Mouse (Mus musculus): ENCODE results near the gene Tec.

The Tec gene

DNA sequence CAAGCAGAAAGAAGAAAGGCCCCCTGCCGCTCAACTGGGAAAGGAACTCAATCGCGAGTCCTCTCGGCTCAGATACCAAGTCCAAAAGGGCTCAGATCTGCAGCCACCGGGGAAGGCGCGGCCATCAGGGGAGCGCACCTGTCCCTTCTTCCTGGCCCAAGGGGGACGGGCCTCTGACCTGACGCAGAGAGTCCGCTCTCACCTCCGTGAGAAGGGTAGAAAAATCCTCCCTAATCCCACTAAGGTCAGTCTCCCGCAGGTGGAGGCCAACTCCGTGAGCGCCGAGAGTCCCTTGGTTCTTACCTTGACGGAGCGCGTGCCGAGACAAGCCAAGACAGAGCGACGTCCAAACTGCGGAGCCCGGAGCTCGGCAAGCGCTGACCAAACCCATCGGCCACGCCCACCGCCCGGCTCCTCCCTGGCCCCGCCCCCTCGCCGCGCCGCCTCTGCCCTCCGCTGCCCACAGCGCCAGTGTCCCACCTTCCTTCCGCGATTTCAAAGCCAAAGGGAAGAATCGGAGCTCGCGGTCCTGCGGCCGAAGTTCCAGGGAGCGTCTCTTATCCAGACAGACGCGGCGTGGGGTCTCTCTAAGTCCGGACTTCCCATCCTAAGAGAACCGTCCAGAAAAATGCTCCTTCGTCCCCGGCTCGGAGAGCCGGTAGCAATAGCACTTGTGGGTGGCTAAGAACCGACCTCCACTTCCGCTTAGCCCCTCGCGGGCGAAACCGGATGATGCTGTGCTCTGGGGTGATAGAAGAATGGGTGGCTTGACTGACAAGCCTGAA is at the start of gene Tec:
Gene Tec (minus strand): TSS at position 393 of the 785 bp plus-strand sequence.
- peak; percentile 64 for DNase-seq (ENCODE audit: low read depth, low spot score)

DNA sequence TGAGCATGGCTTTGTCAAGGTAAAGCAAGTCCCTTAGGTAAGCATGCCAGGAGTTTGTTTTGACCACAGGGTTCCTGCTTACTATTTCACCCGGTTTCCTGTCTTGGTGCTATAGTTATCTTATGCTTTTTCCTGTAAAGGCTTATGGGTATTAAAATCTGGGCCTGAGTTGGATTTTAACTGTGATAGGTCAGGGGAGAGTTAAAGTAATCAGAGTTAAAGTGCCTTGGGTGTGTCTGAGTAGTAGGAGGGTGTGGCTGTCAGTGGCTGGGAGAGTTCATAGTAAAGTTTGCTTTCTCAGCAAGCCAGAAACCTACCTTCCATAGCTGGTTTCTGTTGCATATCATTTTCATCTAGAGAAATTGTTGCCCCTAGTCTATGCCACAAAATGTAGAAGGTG is 48.6 kb upstream of the Tec start:
- DNase-seq (ENCODE audit: low read depth, low spot score): no peak

DNA sequence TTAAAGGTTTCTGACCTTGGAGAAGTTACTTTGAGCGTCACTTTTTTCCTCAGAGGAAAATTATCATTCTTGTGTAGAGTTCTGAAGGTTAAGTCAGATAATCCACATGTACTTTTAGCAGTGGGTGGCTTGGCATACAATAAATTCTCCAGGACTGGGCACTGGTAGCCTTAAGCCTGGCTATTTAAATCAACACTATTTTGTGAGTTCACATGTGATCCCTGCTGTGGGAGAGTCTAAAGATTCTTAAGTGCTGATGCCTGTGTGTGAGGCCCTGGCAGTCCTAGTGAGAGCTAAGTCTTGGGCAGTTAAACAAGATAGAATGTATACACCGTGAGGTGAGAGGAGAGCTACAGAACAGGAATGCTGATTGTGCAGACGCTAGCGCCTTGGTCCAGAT is 47.8 kb upstream of the Tec start:
- peak; percentile 38 for DNase-seq (ENCODE audit: low read depth, low spot score)

DNA sequence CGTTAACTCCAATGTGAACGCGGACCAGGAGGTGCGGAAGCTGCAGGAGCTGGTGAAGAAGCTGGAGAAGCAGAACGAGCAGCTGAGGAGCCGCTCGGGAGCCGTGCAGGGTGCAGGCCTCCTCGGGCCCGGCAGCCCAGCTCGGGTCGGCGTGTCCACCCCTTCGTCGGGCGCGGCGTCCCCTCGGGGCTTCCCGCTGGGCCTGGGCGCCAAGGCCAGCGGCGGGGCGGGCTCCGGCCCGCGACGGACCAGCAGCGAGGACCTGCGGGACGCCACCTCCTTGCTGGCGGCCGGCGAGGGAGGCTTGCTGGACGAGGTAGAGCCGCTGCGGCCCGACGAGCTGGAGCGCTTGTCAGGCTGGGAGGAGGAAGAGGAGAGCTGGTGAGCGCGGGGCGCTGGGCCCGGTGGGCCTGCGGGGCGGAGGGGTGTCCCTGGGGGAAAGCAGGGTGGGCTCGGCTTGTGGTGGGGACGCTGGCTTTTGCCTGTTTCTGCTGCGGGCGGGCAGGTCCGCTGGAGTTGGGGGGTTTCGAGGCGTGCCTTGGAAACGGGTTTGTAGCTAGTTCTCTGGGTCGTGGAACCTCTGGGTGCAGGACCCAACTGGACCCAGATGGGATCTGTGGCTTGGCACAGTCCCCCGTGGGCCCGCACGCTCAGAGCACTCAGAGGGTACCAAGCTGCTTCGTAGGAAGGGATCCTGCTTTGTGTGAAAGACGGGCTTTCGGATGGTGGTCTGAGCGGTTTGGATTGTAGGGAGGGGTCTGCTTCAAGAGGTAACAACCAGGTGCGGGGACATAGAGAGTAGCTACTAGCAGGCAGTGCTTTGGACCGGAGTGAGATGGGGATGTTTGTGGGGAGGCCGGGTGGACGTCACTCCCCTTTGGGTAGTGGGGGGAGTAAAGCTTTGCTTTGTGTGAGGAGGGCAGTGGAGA is 46.6 kb upstream of the Tec start:
- DNase-seq (ENCODE audit: low read depth, low spot score): peak; percentile 46

DNA sequence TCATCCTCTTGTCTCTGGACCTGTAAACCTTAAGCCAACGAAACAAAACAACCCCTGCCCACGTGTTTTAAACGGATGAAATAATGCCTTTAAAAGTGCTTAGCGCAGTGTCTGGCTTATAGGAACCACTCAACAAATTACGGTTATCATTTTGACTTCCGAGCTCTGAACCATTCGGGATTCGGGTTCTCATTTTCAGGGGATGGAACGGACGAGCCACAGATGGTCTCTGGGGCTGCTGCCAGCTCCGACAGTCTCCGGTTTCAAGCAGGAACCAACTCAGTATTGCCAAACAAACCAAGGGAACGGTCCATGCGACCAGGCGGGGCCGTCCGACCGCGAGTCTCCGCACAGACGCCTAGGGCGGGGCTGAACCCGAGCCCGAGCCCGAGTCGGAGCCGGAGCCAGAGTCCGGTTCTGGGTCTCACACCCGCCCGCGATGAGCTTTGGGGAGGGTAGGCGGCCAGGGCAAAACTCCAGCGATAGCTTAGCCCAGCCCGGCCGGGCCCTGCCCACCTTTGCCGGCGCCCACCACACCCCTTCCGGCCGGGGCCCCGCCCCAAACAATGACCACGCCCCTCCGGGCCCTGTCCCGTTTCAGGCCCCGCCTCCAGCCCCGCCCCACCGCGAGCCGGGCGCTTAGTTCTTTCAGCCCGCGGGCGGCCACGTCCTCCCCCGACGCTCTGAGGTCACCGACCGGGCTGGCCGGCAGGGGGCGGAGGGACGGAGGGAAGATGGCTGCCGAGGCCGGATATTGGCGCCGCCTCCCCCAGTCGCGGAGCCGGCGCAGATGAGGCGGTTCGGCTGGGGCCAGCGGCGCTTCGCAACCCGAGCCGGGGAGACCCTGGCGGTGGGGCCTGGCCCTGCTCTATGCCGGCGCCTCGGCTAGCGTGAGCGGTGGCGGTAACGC is 45.6 kb upstream of the Tec start, which contains the start of gene Slain2:
Gene Slain2 (plus strand): TSS at position 657 of the 910 bp plus-strand sequence.
- peak; percentile 97 for DNase-seq (ENCODE audit: low read depth, low spot score)

DNA sequence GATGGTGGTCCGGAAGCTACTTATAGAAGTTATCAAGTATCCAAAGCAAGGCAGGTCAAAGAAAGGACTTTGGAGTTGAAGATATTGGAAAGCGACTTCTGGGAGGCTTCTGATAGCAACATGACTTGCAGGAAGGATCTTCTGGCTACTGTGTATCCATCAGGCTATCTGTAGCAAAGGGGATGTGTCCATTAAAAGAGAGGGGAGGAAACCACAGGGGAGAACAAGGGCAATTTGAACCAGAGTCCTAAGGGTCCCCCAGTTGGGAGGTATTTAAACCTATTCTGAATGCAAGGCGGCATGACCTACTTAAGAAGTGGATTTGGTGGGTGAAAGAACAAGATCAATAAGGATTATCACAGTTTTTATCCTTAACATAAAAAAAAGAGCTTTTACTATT is 43.0 kb upstream of the Tec start:
- no peak for DNase-seq (ENCODE audit: low read depth, low spot score)

DNA sequence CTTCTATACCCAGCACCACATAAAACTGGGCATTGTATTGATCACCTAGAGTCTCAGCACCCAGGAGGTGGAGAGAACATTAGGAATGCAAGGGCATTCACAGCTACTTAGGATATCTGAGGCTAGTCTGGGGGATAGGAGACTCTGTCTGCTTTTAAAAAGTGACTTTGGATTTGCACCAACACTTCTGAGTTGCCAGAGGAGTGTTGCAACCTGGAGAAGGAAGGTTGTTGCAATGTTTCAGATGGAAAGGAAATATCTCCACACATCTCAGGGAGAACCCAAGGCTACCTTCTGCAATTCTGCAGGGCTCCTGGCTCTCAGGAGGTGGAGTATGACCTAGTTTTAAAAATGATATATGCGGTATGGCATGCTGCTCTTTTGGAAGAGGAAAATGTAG is 42.1 kb upstream of the Tec start:
- peak; percentile 13 for DNase-seq (ENCODE audit: low read depth, low spot score)

DNA sequence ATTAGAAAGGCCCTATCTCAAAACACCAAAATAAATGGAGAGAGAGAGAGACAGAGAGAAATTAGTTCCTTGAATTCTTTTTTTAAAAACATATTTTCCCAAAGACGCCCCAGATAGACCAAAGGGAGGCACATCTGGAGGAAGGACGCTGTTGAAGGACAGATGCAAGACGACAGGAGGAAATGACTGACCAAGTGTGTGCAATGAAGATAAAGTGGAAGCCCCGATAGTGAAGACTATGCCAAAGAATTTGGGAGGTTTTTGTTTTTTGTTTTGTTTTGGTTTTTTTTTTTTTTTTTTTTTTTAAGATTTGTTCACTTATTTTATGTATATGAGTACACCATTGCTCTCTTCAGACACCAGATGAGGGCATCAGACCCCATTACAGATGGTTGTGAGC is 41.1 kb upstream of the Tec start:
- DNase-seq (ENCODE audit: low read depth, low spot score): no peak

DNA sequence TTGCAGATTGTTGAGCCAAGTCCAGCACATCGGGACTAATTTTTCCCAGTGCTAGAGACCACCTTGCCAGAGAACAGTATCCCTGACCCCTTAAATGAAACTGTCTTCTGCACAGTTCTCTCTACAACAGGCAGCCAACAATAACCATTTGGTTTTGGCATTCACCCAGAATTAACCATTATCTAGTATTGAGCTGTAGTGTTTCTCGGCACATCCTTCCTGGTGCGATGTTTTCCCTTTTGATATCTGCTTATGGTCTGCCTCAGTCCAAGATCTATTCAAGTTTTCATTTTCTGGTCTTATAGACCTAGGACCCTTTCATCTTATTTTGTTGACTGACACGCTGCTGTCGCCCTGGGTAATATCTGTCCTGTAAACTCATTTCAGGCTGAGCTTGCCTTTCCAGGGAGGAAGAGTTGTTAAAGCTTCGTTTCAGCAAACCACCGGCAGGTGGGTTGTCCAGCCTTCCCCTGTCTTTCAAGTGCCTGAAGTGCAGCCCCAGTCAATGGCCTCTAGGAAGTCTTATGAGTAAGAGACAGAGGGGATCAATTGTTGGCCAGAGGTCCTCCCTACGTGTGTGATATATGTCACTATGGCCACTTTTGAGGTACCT is 40.1 kb upstream of the Tec start:
- no peak for DNase-seq (ENCODE audit: low read depth, low spot score)

DNA sequence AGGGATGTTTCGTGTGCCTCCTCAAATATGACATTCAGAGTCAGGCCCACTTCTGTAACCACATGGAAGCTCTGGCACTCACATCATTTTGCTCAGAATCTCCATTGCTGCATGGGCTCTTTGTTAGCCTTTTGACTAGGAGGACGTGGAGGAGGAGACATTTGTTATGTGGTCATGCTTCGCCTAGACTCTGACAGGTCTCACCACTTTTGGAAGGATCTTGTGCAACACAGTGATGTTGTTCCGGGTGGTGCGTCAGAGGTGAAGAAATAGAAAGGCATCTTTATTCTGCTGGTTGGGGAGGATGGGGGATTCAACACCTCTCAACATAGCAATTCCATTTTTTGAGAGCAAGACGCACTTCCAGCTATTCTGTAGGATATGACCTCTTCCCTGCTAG is 39.1 kb upstream of the Tec start:
- DNase-seq (ENCODE audit: low read depth, low spot score): no peak

DNA sequence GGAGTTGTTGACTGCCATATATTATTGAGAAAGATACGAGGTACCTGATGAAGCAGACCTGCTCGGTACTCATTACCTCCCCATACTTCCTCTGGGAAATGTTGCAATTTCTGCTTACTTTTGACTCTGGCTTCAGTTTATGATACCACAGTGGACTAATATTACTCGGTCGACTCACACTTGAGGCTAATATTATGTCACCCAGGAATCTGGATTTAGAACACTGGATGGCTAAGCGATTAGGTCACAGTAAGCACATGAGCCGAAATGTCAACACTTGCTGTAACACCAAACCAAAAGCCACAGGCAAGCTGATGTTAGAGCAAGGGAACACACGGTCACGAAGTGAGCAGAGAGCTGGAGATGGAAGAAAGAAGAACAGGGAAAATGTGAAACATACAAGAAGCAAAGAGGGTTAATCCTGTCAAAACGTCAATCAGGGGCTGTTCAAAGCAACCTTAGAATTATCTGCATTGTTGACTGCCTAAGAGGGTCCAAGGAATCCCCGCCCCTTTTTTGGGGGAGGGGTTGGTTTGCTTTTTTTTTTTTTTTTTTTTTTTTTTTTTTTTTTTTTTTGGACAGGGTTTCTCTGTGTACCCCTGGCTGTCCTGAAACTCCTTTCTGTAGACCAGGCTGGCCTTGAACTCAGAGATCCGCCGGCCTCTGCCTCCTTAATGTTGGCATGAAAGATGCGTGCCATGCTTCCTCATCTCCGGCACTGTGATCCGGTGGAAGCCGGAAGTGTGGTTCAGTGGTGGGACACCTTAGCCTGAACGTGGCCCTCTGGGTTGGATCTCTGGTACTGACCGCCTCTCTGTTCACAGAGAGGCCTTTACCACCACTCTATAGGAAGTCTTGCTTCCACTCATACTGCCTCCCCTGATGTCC is 36.9 kb upstream of the Tec start:
- DNase-seq (ENCODE audit: low read depth, low spot score): peak; percentile 94

DNA sequence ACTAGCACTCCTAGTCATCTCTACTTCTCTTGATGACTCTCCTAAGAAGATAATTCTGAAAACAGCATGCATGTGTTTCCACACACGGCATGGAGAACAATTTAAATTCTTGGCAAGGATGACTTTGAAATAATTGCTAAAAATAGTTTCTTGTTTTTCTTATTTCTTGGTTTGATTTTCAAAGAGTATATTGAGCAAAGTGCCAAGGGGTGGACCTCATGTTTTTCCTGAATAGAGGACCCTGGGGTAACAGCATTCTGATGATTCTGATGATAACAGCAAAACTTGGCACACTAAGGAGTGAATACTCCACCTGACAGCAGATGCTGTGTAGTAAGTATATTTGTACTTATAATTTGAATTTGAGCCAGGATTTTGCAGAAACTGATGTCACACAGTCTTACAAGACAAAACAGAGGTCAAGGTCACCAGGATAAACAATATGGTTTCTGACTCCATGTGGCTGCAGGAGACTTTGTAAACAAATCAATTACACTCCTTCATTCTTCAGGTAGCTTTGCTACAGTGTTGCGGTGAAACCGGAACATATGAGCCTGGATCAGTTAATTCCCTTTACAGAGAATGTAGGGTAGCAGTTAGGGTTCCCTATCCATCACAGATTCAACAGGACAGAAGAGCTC is 34.7 kb upstream of the Tec start:
- DNase-seq (ENCODE audit: low read depth, low spot score): no peak

DNA sequence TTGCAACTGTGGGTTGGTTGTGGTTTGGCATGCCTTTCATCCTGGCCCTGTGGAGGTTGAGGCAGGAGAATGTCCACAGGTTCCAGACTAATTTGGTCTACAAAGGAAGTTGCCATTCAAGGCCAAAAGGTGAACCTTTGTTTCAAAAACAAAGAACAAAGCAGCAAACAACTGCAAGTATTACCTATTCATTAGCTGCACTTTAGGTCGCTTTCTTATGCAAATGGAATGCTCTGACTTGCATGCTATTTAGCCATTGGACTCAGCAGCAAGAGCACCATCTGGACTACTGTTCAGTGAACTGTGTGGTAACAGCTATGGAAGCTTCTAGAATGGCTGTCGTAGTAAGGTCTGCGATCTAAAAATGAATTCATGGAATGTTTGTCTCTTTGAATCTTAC is 34.0 kb upstream of the Tec start:
- DNase-seq (ENCODE audit: low read depth, low spot score): no peak

DNA sequence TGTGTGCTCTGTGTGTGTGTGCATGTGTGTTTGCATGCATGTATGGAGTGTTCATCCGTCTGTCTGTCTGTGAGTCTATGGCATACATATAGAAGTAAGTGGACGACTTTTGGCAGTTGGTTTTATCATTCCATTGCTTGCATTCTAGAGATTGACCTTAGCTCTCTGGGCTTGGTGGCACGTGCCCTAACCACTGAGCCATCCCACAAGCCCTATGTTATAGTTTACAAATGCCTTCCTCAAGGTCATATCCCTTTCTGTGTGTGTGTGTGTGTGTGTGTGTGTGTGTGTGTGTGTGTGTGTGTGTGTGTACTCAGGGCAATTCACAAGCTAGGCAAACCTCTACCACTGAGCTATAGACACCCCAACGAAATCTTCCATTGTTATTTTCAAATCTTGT is 33.6 kb upstream of the Tec start:
- no peak for DNase-seq (ENCODE audit: low read depth, low spot score)

DNA sequence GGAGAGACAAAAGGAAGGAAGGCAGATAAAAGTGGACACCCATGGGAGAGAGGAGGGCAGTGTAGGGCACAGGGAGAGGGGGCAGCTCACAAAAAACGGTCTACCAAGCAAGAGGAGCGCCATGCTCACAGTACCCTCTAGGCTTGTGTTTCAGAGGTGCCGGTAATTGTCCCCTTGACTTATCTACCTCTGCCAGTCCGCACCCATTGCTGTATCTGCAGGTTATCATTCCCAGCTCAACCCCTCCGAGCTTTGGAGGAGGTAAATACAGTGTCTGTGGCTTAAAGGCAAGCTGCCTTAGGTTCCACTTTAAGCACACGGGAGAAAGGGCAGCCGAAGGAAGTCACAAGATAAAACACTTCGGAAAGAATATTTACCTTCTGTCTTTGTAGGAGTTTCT is 31.0 kb upstream of the Tec start:
- DNase-seq (ENCODE audit: low read depth, low spot score): no peak

DNA sequence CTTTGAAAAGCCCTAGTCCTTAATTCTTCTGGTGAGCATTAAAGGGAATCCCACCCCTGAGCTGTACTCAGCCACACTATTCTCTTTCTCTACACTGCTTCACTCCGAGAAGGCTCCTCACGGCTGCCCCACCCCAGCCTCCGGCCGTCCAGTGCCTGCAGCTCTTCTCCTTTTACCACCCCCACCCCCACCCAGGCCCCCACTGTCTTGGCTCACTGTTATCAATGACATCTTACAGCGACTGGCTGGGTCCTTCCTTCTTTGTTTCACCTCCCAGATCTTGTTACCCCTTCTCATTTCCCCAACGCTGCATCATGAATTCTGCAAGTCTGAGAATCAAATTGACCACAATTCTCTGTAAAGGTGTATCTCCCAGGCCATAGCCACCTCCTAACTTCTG is 29.7 kb upstream of the Tec start:
- DNase-seq (ENCODE audit: low read depth, low spot score): no peak

DNA sequence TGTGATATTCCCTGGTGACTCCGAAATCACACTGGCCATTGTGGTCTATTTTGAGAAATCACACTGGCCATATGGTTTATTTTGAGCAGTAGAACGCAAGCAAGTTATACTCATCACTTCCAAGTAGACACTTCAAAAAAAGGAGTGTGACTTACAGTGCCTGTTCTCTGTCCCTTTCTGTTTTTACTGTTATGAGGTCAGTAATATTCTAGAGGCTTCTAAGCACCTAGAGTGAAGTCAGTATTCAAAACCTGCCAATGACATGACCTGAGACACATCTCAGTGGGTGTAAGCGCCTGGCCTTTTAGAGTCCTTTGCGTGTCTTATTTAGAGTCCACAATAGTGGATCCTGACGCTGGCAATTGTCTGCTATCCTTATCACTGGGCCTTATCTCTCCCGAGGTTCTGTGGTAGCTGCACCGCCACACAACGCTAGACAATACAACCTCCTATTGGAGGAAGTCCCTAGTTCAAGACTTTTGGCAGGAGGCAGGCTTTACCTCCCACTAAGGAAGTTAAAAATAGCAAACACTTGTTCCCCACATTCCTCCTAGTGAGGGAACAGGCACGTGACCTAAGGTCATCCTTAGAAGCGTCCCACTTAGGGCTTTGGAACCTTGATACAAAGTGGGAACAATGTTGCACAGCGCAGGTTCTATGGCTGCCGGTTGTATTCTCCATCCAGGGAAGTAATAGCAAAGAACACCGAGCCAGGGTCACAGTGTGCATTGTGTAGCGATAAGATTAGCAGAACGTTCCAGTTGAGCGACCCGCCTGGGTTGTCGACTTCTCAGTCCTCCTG is 28.4 kb upstream of the Tec start:
- no peak for DNase-seq (ENCODE audit: low read depth, low spot score)

DNA sequence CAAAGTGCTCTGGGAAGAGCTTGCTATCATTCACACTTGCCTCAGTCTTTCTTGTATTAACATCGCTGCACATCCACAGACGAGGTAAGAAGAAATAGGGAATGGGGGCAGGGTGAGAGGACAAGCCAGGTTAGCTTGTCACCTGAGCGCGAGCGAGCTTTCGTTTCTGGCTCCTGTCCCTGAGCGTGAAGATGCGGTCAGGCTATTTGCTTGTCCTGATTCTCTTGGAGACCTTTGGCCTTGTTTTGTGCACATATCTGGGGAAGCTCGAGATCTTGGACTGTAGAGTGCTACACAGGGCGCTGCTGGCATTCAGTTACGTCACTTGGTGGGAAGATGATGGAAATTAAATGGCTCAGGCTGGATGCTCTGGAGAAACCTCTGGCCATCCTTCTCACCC is 27.0 kb upstream of the Tec start:
- no peak for DNase-seq (ENCODE audit: low read depth, low spot score)

DNA sequence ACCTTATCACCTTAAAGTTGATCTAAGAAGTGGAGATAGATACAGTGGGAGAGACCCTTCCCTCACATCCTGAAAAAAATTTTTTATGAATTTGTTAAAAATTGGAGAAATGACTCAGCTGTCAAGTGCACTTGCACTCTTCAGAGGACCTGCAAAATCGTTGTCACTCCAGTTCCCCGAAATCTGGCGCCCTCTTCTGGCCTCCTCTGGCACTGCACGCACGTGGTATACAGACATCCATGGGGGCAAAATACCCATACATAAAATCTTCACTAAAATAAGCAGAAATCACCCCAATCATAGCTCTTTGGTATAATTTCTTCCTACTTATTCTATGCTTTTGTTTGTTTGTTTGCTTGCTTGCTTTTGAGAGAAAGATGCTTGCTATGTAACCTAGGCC is 25.7 kb upstream of the Tec start:
- peak; percentile 34 for DNase-seq (ENCODE audit: low read depth, low spot score)
